Comparison of ENCODE assay signal across 8 mouse cellular contexts in the genomic region with DNA sequence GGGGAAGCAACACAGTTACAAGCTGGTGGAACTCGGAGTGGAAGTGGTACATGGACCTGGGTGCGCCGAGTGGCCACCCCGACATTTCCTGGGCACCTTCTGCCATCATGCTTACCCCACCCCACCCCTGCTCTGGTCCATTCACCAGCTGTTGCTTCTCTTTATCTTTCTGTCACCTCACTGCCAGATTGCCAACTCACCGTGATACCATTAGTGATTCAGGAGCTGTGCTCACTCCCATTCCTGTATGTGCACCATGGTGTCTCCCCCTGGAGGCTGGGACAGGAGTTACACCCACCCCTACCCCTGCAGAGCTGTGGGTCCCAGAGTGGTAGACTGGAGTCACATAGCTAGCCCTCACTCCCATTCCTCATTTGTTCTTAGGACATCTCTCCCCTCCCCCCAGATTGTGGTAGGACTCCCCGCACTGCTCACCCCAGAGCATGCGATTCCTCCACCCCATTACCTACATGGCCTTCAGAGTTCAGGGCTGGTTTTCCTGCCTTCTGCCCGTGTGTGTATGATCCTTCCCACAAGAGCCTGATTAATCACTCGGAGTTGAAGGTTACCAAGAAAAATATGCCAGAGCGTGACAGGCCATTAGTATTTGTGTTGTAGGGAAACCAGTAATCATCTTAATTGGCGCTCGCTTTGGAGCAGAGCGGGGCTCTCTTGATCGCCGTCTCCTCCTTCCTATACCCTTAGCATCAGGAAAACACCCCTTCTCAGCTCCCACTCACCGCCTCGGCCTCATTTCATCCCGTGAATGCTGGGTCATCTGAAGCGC. TPM values are rescaled to one million over a fixed set of nuclear protein-coding genes. Genes with fewer than 3 reads are reported as not detected.
DNase-seq lines count a peak whose midpoint lies in the region; ATAC-seq lines count a peak whose summit lies in the region.

No protein-coding gene starts in this region.

- ATAC-seq in inflammation-experienced regulatory T-cells, adult 6 months = no peak

- intact Hi-C loops in gastrocnemius, postnatal 36 days (cut with DNase I) = no loop called here

- peak; percentile 42 for DNase-seq in gastrocnemius, adult 18-20 months (ENCODE audit: low spot score)
- no peak for DNase-seq in gastrocnemius, postnatal 36 days
- peak; percentile 9 for DNase-seq in urinary bladder, postnatal 14 days (ENCODE audit: low spot score)
- DNase-seq in urinary bladder, postnatal 4 days (ENCODE audit: low spot score in 2 of 2) = no peak
- DNase-seq in embryo, embryonic 11 days = peak; percentile 52
- peak; percentile 47 for DNase-seq in liver
- peak; percentile 88 for DNase-seq in retina, postnatal 1 day

RNA-seq across cellular contexts. Expression of gene Sap30l, which starts 54.0 kb away (rescaled TPM):
- total RNA-seq in gastrocnemius, adult 18-20 months (2021) = 10 to 100 TPM; 49.7 to 54.2 TPM
- 10 to 100 TPM; 36.8 to 37.0 TPM for total RNA-seq in gastrocnemius, postnatal 36 days (2021)
- 1 to 10 TPM; 4.9 to 6.9 (median 6.7) TPM for polyA plus RNA-seq in inflammation-experienced regulatory T-cells, adult 6 months (2017; shearing (Covaris generic))

Comparison
In these comparisons a context has a peak if more than half of its experiments do, and no peak if none do; other contexts are left out.
1. DNase-seq: peak in gastrocnemius, adult 18-20 months (single experiment), urinary bladder, postnatal 14 days (single experiment), embryo, embryonic 11 days (single experiment), liver (single experiment) and retina, postnatal 1 day (single experiment); none in gastrocnemius, postnatal 36 days (0 of 2) and urinary bladder, postnatal 4 days (0 of 2).